Mouse (Mus musculus) testis, adult 10 weeks (tissue): ENCODE results near the gene Foxq1. TPM values are rescaled to one million over a fixed set of nuclear protein-coding genes. Genes with fewer than 3 reads are reported as not detected.

Experiments
- polyA plus RNA-seq: library from polyadenylated mRNA; stranded (reverse); fragments of 350-450 nt; fragmentation: Illumina TruSeq; extraction: RNeasy Lipid Tissue Mini Kit (QIAGEN cat#74804); gene quantifications from one replicate; pipeline ENCODE4 v1.2.3, GENCODE M21; 2014; ENCODE audit warnings: low read depth, low replicate concordance

Gene Foxq1
- polyA plus RNA-seq = 1.8 TPM

GRCm38 (mm10) chr13:31555834-31556233, at the start of gene Foxq1:
Foxq1 (plus strand) TSS chr13:31556134.

GRCm38 (mm10) chr13:31558521-31559418, 2.8 kb downstream of the Foxq1 start, which contains the start of gene A530084C06Rik:
A530084C06Rik (minus strand) TSS chr13:31559333.

Other genes with a start within 250 kb of the Foxq1 start
- 0.29 TPM for gene A530084C06Rik, start 3.2 kb downstream of the Foxq1 start, polyA plus RNA-seq
- gene Foxf2, start 69.7 kb downstream of the Foxq1 start, polyA plus RNA-seq = not detected